Mouse (Mus musculus): ENCODE measurements at regions not wholly inside any gene's neighbourhood (a gene's known extent, or its start where the extent isn't known, plus 50 kb on each side); places are given as distances from the start of the nearest gene placed in this dataset.

- no peak for TF ChIP-seq POLR2A (IDR thresholded peaks at IDR 0.05; ENCODE audit: borderline replicate concordance, insufficient read depth, low read length)
- TF ChIP-seq CTCF (IDR thresholded peaks at IDR 0.05; ENCODE audit: borderline replicate concordance, insufficient read depth, low read depth, low read length): no peak
Measured at GRCm38 (mm10) chr6:93011906-93012305, 68.6 kb upstream of the Adamts9 start.

All from cerebellum, adult 2 months (tissue).